Mouse (Mus musculus) lung, embryonic 16.5 days (tissue): ENCODE data around the gene Myl12a. TPM values are rescaled to one million over a fixed set of nuclear protein-coding genes. Genes with fewer than 3 reads are reported as not detected.

Experiments
- ATAC-seq: fragments of 200-750 bp; cut with Nextera tagmentation; 2 replicates; pipeline ENCODE4 v1.8.0; 2017; ENCODE audit warnings: low read depth, mild to moderate bottlenecking, moderate library complexity
- H3K27ac ChIP-seq: fragments of 300-500 bp; sonication (generic); 2 replicates; pipeline ENCODE4 v1.5.1; 2014; ENCODE audit warnings: mild to moderate bottlenecking, control low read depth, low read length
- H3K27me3 ChIP-seq: fragments of 300-500 bp; sonication (generic); 2 replicates; pipeline ENCODE4 v1.6.1; 2014; ENCODE audit warnings: low read depth, low read length, mixed read lengths; ENCODE audit not compliant: control insufficient read depth, insufficient read depth
- H3K36me3 ChIP-seq: fragments of 300-500 bp; sonication (generic); 2 replicates; pipeline ENCODE4 v1.6.1; 2014; ENCODE audit warnings: low read length; ENCODE audit not compliant: control insufficient read depth, insufficient read depth
- H3K4me1 ChIP-seq: fragments of 300-500 bp; sonication (generic); replicated peaks from 2 replicates; pipeline ENCODE4 v1.6.1; 2014; ENCODE audit warnings: low read length, mixed read lengths; ENCODE audit not compliant: control insufficient read depth, insufficient read depth
- H3K4me2 ChIP-seq: fragments of 300-500 bp; sonication (generic); 2 replicates; pipeline ENCODE4 v1.6.1; 2014; ENCODE audit warnings: low read depth, low read length, control low read depth
- H3K4me3 ChIP-seq: fragments of 300-500 bp; sonication (generic); 2 replicates; pipeline ENCODE4 v1.5.1; 2014; ENCODE audit warnings: mild to moderate bottlenecking, low read length, control low read depth
- H3K9ac ChIP-seq: fragments of 300-500 bp; sonication (generic); 2 replicates; pipeline ENCODE4 v1.6.1; 2014; ENCODE audit warnings: low read length, control low read depth
- H3K9me3 ChIP-seq: fragments of 300-500 bp; sonication (generic); 2 replicates; pipeline ENCODE4 v1.6.1; 2016; ENCODE audit warnings: low read length; ENCODE audit not compliant: control insufficient read depth
- WGBS: fragments of 180-500 bp; shearing (Covaris S2); extraction: QIAGEN DNeasy Blood & Tissue Kit; methylation state at CpG from one replicate; pipeline ENCODE4 v1.1.7; 2014; 5-methylcytosine and 5-hydroxymethylcytosine counted together
- polyA plus RNA-seq: library from polyadenylated mRNA; unstranded; fragments of >200 nt; fragmentation: Nextera tagmentation; extraction: Ambion mirVana; gene quantifications from 2 replicates; pipeline ENCODE4 v1.2.1, GENCODE M21; 2015

The Myl12a gene
- polyA plus RNA-seq, 1 experiment from 2014 or later, result 738 TPM

DNA sequence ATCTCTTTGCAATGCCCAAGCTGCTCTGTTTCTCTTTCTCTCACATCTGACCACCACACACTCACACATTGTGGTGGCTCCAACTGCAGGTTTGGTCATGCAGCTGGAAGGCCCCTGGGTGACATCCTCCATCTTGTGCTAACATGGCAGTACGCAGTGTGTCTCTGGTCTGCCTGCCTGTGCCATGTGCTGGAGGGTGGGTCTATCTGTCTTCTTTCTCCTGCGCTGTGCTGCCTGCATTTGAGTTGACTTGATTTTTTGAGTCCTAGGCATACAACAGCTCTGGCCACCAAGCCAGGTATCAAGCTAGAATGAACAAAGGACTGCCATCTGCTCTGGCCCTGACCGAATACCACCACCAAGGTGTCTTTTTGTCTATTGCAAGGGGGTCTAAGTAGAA is 15.5 kb upstream of the Myl12a start:
- WGBS, result 93% methylated on average over 3 of the region's 3 CpGs
- Histone ChIP-seq H3K9me3 (no peaks in the 10 kb centered on the region), H3K4me3 (no peak overlapping the region), H3K27me3 (no peaks in the 10 kb centered on the region), H3K9ac (no peak overlapping the region), H3K4me2 (no peak overlapping the region), H3K27ac (no peak overlapping the region), H3K4me1 (peaks cover 11% of the 10 kb centered on the region), H3K36me3 (no peaks in the 10 kb centered on the region)
- no peak for ATAC-seq

GRCm38 (mm10) chr17:71017457-71017998 is 14.8 kb upstream of the Myl12a start:
- Histone ChIP-seq H3K36me3 (no peaks in the 10 kb centered on the region), H3K9ac (no peak overlapping the region), H3K4me3 (no peak overlapping the region), H3K27ac (no peak overlapping the region), H3K4me2 (no peak overlapping the region), H3K27me3 (no peaks in the 10 kb centered on the region), H3K4me1 (peaks cover 11% of the 10 kb centered on the region), H3K9me3 (no peaks in the 10 kb centered on the region)
- no peak for ATAC-seq
- WGBS, result 91% methylated on average over 4 of the region's 4 CpGs

- Histone ChIP-seq H3K4me3 (no peak overlapping the region), H3K36me3 (no peaks in the 10 kb centered on the region), H3K4me1 (peaks cover 10% of the 10 kb centered on the region), H3K27ac (no peak overlapping the region), H3K9ac (no peak overlapping the region), H3K4me2 (no peak overlapping the region), H3K9me3 (no peaks in the 10 kb centered on the region), H3K27me3 (no peaks in the 10 kb centered on the region)
- WGBS, result 64% methylated on average over 5 of the region's 5 CpGs
- ATAC-seq, result no peak
These were observed 12.2 kb upstream of the Myl12a start for GRCm38 (mm10) chr17:71014911-71015310.

DNA sequence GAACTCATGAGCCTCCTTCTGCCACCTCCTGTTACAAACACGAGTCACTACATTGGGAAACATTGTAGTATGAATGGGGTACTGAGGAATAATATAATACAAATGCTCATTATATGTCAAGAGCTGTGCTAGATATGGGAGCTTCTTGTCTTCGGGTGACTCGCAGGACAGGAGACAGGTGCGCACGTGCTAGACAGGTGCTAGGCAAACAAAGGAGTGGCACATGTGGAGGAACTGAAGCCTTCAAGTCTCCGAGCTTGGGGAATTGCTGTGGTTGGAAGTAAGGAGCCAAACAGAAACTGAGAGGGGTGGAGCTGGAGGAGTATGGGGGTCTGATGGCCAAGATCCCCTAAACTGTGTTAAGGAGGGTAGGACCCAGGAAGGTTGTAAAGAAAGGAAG is 10.4 kb upstream of the Myl12a start:
- Histone ChIP-seq H3K27ac (no peak overlapping the region), H3K4me3 (no peak overlapping the region), H3K27me3 (no peaks in the 10 kb centered on the region), H3K9me3 (no peaks in the 10 kb centered on the region), H3K4me2 (no peak overlapping the region), H3K9ac (no peak overlapping the region), H3K36me3 (no peaks in the 10 kb centered on the region), H3K4me1 (peaks cover 4% of the 10 kb centered on the region; the same call in 1 of the 2 replicates)
- WGBS, result 50% methylated on average over 6 of the region's 6 CpGs
- no peak for ATAC-seq

- no peak overlapping the region for H3K4me3 ChIP-seq
- H3K36me3 ChIP-seq, result no peaks in the 10 kb centered on the region
- no peak overlapping the region for H3K4me2 ChIP-seq
- H3K27me3 ChIP-seq, result no peaks in the 10 kb centered on the region
- peaks cover 4% of the 10 kb centered on the region; the same call in 1 of the 2 replicates for H3K4me1 ChIP-seq
- no peak overlapping the region for H3K9ac ChIP-seq
- 83% methylated on average over 9 of the region's 9 CpGs for WGBS
- no peak for ATAC-seq
- no peaks in the 10 kb centered on the region for H3K9me3 ChIP-seq
- no peak overlapping the region for H3K27ac ChIP-seq
These were observed 9.4 kb upstream of the Myl12a start for GRCm38 (mm10) chr17:71011931-71012662.

DNA sequence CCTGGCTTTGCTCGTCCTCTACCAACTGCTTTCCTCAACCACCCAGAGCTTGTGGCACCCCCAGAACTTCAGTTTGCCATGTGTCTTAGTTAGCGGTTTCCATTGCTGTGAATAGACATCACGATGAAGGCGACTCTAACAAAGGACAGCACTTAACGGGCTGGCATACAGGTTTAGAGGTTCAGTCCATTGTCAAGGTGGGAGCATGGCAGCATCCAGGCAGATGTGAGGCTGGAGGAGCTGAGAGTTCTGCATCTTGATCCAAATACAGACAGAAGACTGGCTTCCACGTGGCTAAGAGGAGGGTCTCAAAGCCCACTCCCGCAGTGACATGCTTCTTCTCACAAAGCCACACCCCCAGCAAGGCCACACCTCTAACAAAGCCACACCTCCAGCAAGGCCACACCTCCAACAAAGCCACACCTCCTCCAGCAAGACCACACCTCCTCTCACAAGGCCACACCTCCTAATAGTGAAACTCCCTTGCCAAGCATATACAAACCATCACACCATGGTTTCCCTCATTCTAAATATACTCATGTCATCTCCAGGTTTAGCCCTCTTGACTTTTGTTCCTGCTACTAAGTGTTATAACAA is 8.1 kb upstream of the Myl12a start:
- H3K9ac ChIP-seq, result no peak overlapping the region
- H3K9me3 ChIP-seq, result no peaks in the 10 kb centered on the region
- 55% methylated on average over 7 of the region's 7 CpGs for WGBS
- H3K4me2 ChIP-seq, result no peak overlapping the region
- no peak for ATAC-seq
- H3K27ac ChIP-seq, result no peak overlapping the region
- no peaks in the 10 kb centered on the region for H3K27me3 ChIP-seq
- H3K4me1 ChIP-seq, result peaks cover 4% of the 10 kb centered on the region; the same call in 1 of the 2 replicates
- no peaks in the 10 kb centered on the region for H3K36me3 ChIP-seq
- no peak overlapping the region for H3K4me3 ChIP-seq

GRCm38 (mm10) chr17:71009751-71010150 is 7.1 kb upstream of the Myl12a start:
- no peak overlapping the region for H3K9ac ChIP-seq
- ATAC-seq, result no peak
- 53% methylated on average over 1 of the region's 1 CpGs for WGBS
- H3K4me1 ChIP-seq, result peaks cover 4% of the 10 kb centered on the region; the same call in 1 of the 2 replicates
- no peak overlapping the region for H3K27ac ChIP-seq
- no peak overlapping the region for H3K4me3 ChIP-seq
- no peaks in the 10 kb centered on the region for H3K36me3 ChIP-seq
- no peaks in the 10 kb centered on the region for H3K27me3 ChIP-seq
- H3K4me2 ChIP-seq, result no peak overlapping the region
- H3K9me3 ChIP-seq, result no peaks in the 10 kb centered on the region

DNA sequence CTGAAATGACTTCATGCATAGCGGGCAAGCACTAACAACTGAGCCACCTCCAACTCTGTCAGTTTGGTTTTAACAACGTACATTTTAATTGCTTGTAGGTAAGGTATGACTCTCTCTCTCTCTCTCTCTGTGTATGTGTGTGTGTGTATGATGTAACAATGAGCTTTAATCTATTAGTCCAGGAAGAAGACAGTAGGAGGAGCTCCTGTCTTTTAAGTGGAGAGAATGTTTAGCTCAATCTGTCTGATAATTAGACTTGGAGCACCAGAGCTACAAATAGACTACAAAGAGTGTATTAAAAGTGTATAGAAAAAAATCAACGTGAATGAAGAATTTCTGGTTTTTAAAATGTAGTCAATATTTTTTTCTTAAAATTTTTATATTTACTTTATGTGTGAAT is 6.0 kb upstream of the Myl12a start:
- Histone ChIP-seq H3K4me2 (no peak overlapping the region), H3K27ac (no peak overlapping the region), H3K4me1 (peaks cover 4% of the 10 kb centered on the region), H3K36me3 (no peaks in the 10 kb centered on the region), H3K9me3 (no peaks in the 10 kb centered on the region), H3K4me3 (no peak overlapping the region), H3K9ac (no peak overlapping the region), H3K27me3 (no peaks in the 10 kb centered on the region)
- 74% methylated on average over 3 of the region's 3 CpGs for WGBS
- ATAC-seq, result no peak

- Histone ChIP-seq H3K4me2 (no peak overlapping the region), H3K4me3 (no peak overlapping the region), H3K4me1 (peaks cover 9% of the 10 kb centered on the region), H3K9me3 (no peaks in the 10 kb centered on the region), H3K9ac (no peak overlapping the region), H3K27ac (no peak overlapping the region), H3K27me3 (no peaks in the 10 kb centered on the region), H3K36me3 (no peaks in the 10 kb centered on the region)
- no peak for ATAC-seq
- 75% methylated on average over 5 of the region's 5 CpGs for WGBS
These were observed 4.3 kb upstream of the Myl12a start for GRCm38 (mm10) chr17:71006976-71007375.
